Mouse (Mus musculus): ENCODE measurements around the gene Maea.

Maea gene

DNA sequence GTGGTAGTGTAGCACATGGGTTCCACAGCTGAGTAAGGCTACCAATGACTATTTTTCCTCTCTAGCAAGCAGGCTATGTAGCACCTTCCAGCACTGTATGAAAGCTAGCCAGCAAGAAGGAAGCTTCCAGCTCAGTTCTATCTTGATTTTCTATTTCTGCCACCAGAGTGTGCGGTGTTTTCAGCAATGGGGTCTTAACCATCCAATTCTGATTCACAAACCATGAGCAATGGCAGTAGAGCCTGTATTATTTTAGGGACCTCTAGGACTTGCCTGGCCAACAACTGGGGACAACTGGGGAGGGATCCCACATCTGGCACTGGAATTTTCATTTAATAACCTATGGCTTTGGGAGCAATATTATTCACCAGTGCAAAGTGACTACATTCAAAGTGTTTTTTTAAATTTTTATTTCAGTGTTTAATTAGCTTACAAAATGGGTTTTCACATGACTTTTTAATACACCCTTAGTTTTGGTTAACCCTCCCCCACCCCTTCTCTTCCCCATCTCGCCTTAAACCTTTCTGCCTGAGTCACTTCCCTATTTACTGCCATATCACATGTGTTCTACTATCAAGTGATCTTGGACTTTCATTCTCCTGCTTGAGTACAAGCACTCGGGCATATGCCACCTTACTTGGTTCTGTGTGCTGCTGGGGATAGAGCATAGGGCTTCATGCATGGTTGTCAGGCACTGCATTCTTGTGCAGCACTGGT, 16.4 kb downstream of the Maea start:
- in situ Hi-C loops (cut with MboI; ENCODE audit: low pct_unique_long_range_greater_than_20kb in 1 of 2, low sequenced_read_pairs in 2 of 2, unreplicated experiment in 1 of 2) = no loop called here

DNA sequence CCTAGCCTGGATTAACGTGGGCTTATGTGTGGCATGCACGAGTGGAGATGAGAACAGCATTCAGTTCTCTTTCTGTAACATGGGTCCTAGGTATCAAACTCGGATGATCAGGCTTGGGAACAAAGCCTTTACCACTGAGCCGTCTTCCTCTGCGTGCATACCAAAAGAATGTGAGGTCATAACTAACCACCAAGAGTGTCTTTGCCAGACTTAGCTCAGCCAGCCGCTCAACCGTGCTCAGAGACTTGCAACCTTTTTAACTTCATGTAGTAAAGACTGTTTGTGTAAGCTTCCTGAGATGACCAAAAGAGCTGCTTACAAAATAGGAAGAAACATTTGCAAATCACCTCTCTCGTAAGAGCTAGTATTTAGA, 16.9 kb downstream of the Maea start:
- in situ Hi-C loops (cut with MboI; ENCODE audit: low pct_unique_long_range_greater_than_20kb in 1 of 2, low sequenced_read_pairs in 2 of 2, unreplicated experiment in 1 of 2) = no loop called here

DNA sequence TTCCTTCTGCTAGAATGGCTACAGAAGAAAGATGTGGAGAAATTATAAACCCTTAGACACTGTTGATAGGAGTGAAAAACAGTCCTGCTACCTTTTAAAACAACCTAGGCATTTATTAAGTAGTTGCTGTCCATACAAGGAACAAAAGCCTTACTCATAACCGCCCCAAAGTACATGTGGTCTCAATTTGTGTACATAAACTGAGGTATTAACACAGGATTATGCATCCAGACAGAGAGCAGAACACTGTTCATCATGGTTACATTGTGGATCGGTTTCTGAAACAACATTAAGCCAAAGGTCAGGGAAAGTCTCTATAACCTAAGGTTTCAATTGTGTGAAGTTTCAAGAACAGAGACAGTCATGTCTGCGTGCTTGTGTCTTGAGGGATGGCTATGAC, 17.7 kb downstream of the Maea start:
- in situ Hi-C loops (cut with MboI; ENCODE audit: low pct_unique_long_range_greater_than_20kb in 1 of 2, low sequenced_read_pairs in 2 of 2, unreplicated experiment in 1 of 2) = no loop called here

DNA sequence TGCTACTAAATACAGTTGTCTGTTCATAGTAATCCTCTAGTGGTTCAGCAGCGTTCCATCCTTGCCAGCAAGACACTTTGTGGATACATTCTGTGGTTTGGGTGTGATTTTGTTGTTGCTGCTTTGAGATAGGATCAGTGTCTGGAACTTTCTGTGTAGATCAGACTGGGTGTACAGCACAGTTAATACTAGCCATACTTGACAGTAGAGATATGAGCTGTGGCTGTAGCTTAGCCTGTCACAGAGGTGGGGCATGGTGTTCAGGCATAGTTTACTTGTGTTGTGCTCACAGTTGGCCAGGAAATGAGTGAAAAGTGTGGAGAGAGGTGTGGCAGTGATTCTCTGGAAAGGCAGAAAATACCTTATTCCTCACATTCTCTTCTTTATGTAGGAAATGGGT, 22.2 kb downstream of the Maea start:
- in situ Hi-C loops (cut with MboI; ENCODE audit: low pct_unique_long_range_greater_than_20kb in 1 of 2, low sequenced_read_pairs in 2 of 2, unreplicated experiment in 1 of 2) = no loop called here

DNA sequence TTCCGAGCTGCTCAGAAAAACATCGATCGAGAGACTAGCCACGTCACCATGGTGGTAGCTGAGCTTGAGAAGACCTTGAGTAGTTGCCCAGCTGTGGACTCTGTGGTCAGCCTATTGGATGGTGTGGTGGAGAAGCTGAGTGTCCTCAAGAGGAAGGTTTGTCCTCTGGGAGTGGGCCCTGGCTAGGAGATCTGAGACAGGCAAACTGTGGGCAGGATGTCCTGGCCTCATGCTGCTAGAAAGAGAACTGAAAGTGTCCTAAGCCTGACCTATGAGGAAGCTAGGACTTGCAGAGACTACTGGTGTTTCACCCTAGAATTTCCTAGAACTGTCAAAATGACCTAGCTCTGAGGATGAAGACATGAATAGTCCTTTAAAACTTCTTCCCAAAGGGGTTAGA, 23.2 kb downstream of the Maea start:
- in situ Hi-C loops (cut with MboI; ENCODE audit: low pct_unique_long_range_greater_than_20kb in 1 of 2, low sequenced_read_pairs in 2 of 2, unreplicated experiment in 1 of 2) = no loop called here

DNA sequence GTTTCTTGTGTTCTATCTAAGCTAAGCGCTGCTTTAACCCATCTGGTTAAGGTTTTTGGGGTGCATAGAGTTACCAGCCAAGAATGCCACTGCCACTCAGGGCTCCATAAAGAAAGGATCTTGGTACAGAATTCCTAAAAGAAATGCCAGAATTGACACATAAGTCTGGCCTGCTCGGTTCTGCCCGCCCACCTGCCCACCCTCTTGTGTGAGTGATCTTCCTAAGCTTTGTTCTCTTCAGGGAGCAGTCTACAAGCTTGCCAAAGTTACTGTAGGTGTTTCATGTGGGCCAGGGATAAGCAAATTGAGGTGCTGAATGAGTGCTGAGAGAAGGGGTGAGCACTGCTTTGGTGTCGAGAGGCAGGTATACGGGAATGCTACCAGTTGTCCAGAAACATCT, 28.0 kb downstream of the Maea start:
- in situ Hi-C loops (cut with MboI; ENCODE audit: low pct_unique_long_range_greater_than_20kb in 1 of 2, low sequenced_read_pairs in 2 of 2, unreplicated experiment in 1 of 2) = no loop called here

DNA sequence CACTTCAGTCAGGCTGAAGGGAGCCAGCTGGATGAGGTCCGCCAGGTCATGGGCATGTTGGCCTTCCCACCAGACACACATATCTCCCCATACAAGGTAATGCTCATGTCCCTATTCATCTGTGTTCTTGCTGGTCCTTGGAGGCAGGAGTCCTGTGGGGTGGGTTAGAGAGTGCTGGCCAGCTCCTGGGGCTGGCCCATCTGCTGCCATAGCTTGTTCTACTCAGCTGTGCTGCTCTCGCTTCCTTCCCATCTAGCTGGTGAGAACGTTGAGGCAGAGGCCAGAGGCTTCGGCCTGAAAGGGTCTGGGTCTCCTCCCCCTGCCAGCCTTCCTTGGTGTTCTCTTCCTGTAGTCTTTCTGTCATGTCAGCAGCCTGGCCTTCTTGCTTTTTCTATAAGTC, 33.3 kb downstream of the Maea start:
- in situ Hi-C loops (cut with MboI; ENCODE audit: low pct_unique_long_range_greater_than_20kb in 1 of 2, low sequenced_read_pairs in 2 of 2, unreplicated experiment in 1 of 2) = no loop called here

DNA sequence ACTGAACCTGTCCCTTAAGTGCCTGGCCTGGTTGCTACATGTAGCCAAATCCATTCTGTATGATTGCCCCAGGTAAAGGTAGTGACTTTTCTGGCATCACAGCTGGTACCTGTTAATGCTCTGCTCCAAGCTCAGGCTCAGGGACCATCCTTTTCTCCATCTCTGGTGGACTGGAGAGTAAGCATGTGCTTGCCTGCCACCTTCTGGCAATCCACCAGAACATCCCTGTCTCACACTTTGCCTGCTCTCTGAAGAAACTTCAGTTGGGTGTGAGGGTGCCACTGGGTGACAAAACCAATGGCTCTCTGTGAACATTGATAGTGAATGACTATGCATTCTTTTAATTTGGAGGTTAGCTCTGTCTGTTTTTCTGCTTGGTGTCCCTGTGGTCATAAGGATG, 35.8 kb downstream of the Maea start:
- in situ Hi-C loops (cut with MboI; ENCODE audit: low pct_unique_long_range_greater_than_20kb in 1 of 2, low sequenced_read_pairs in 2 of 2, unreplicated experiment in 1 of 2) = no loop called here

DNA sequence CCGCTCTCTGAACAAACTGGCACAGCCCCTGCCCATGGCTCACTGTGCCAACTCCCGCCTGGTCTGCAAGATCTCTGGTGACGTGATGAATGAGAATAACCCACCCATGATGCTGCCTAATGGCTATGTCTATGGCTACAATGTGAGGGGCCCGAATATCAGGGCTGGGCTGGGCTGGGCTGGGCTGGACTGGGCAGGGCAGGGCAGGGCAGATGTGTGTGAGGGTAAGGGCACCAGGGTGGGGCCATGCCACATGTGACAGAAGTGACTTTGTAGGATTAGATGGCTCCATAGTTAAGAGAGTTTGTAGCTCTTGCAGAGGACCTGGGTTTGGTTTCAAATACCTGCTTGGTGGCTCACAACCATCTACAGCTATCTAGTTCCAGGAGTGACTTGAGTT, 36.4 kb downstream of the Maea start:
- in situ Hi-C loops (cut with MboI; ENCODE audit: low pct_unique_long_range_greater_than_20kb in 1 of 2, low sequenced_read_pairs in 2 of 2, unreplicated experiment in 1 of 2) = no loop called here

DNA sequence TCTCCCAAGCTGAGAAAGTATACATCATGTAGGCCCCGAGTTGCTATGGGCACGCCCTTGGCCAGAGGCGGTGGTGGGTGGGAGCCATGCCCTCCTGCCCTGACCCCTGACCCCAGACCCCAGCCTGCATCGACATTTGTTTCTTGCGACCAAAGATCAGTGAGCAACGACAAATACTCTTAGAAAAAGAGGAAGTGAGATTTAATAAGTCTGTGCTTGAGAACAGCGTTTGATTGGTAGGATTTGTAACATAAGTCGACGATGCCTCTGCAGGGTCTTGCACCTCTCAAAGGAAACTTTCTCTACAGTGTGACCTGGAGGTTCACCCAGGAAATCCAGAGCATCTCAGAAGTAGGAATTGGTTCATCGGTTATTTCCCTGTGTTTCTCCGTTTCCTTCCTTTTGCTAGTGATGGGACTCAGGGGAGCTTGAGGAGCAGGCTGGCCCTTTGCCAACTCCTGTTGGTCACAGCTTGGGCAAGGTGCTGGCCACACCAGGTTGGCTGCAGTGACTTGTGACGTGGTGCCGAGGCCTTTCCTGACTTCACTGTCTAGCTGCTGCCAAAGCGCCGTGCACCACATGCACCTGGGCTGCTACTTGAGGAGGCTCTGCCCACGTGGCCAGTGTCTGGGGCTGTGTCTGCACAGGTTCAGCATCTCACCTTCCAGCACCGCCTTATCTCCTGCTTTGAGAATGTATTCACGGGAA, 37.2 kb downstream of the Maea start:
- in situ Hi-C loops (cut with MboI; ENCODE audit: low pct_unique_long_range_greater_than_20kb in 1 of 2, low sequenced_read_pairs in 2 of 2, unreplicated experiment in 1 of 2) = no loop called here

DNA sequence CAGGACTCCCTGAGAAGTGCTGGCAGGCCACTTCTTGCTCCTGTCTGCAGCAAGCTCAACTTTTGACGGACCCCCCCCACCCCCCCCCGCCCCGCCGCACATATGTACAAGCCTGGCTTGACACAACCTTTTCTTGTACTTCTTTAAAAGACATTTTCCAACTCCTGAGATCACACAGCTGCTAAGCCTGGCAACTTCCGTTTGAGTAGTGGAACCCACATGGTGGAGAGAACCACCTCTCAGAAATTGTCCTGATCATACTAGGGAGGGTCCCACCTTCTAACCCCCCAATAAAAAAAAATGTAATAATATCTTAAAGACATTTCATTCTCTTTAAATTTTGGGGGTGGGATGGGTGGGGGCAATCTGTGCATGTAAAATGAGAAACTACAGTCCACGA, 41.9 kb downstream of the Maea start:
- in situ Hi-C loops (cut with MboI; ENCODE audit: low pct_unique_long_range_greater_than_20kb in 1 of 2, low sequenced_read_pairs in 2 of 2, unreplicated experiment in 1 of 2) = loop anchor here (5.0 kb wide), 2 partner anchors 100 to 105 kb away; partner anchors contain the start of gene Ctbp1 (in 1 of the 2)

DNA sequence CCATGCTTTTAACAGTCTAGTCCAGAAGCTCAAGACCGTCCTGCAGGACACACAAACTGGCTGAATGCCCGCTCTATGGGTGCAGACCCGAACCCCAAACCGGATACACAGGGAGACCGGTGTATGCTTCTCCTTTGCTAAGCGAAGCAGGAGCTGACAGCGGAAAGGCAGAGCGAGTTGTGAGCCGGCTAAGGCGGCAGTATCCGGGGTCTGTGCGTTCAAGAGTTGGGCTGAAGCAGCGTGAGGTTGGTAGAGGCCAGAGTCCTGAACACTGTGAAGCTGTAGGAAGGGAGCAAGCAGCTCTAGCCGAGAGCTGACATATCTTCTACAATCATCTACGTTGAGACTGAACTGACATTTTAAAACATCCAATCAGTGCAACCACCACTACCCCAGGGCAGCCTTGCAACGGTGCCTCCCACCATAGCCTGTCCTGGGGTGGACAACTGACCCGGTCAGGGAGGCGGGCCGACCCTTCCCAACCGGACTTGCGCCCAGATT, 42.5 kb downstream of the Maea start:
- in situ Hi-C loops (cut with MboI; ENCODE audit: low pct_unique_long_range_greater_than_20kb in 1 of 2, low sequenced_read_pairs in 2 of 2, unreplicated experiment in 1 of 2) = loop anchor here (5.0 kb wide), 2 partner anchors 101 to 106 kb away; partner anchors contain the start of gene Ctbp1 (in 1 of the 2)

DNA sequence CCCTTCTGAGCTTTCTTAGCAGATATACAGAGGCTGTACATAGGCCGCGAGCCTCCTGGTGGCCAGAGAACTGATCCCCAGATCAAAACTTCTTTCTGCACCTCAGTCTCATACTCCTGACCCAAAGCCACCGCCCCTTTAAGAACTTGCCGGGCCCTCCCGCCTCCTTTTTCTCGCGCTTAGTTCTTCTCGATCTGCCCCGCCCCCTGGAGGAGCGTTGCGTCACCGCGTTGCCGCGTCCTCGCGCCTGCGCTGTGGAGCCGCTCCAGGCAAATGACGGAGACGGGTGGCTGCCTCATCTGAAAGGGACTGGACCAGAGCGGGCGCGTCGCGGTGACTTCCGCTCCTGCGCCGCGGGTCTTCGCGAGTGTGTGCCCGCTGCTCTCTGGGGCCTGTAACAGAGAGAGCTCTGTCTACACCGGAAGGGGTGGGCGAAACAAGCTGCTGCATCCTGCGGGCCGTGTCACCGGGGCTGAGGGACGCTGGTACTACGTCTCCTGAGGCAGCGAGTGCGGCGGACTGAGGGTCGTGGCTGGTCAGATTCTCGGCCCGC, 43.1 kb downstream of the Maea start, which contains the start of gene Uvssa:
TSS of gene Uvssa (plus strand) at position 248 of the 553 bp plus-strand sequence.
- in situ Hi-C loops (cut with MboI; ENCODE audit: low pct_unique_long_range_greater_than_20kb in 1 of 2, low sequenced_read_pairs in 2 of 2, unreplicated experiment in 1 of 2) = loop anchor here (5.0 kb wide), 2 partner anchors 101 to 106 kb away; partner anchors contain the start of gene Ctbp1 (in 1 of the 2)

DNA sequence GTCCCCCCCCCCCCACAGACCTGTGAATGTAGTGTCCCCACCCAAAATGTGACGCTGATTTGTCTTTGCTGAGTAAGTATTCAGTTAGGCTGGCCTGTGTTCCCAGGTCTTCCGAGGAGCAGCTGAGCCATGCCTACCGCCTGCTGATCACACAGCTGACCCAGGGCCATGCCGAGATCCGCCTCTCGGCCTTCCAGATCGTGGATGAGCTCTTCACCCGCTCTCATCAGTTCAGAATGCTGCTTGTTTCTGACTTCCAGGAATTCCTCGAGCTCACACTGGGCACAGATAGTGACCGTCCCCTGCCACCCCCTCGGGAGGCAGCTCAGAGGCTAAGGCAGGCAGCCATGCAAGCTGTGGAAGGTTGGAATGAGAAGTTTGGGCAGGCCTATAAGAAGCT, 52.2 kb downstream of the Maea start:
- in situ Hi-C loops (cut with MboI; ENCODE audit: low pct_unique_long_range_greater_than_20kb in 1 of 2, low sequenced_read_pairs in 2 of 2, unreplicated experiment in 1 of 2) = no loop called here

DNA sequence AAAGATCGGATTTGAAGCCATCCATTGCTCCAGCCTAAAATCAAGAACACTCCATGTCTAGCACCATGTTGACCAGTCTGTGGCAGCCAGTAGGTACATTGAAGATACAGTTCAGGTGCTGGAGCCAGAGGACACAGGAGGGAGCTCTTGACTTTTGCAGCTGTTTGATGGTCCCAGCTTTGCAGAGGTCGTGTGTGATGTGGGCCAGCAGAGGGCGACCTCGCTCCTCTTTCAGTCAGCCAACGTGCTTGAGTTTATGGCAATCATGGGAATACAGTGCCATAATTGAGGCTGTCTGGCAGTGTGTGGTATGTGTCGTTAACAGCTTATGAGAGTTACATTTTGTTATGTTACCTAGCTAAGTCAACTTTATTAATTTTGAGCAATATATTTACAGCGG, 58.5 kb downstream of the Maea start:
- in situ Hi-C loops (cut with MboI; ENCODE audit: low pct_unique_long_range_greater_than_20kb in 1 of 2, low sequenced_read_pairs in 2 of 2, unreplicated experiment in 1 of 2) = loop anchor here in 1 of 2 experiments (5.0 kb wide), 1 partner anchor 198 kb away; no protein-coding TSS in a partner anchor

DNA sequence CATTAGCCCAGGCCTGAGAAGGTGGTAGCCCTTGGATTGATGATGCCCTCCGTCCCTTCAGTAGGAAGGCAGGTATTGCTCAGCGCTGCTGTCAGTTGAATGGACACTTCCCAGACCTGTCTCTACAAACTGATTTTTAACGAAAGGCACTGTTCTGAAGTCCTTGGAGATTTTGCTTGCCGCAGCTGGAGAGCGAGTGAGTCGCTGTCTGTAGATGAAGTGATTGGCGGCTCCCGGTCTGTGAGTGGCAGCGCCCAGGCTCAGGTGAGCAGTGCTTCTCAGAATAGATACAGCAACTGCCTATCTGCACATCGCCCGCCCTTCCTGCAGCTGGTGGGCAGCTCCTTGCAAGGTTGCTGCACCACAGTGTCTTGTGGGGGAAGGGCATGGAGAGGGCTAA, 60.4 kb downstream of the Maea start:
- in situ Hi-C loops (cut with MboI; ENCODE audit: low pct_unique_long_range_greater_than_20kb in 1 of 2, low sequenced_read_pairs in 2 of 2, unreplicated experiment in 1 of 2) = loop anchor here in 1 of 2 experiments (5.0 kb wide), 1 partner anchor 192 kb away; no protein-coding TSS in a partner anchor

DNA sequence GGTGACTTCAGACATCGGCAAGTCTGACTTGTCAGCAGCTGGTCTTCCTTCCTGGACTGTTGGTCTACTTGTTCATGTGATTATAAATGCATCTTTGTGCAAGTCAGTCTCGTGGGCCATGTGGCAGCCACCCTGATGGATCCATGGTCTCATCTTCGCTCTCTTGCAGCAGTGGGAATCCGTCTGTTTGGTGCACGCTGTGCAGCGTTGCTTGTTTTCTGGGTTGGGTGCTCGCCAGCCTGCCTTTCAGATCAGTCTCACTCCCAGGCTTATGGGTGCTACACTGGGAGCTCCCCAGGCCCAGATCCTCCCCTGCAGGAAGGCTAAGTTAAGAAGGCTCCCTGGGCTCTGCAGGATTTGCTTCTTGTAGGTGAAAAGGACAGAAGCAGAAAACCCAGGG, 61.5 kb downstream of the Maea start:
- in situ Hi-C loops (cut with MboI; ENCODE audit: low pct_unique_long_range_greater_than_20kb in 1 of 2, low sequenced_read_pairs in 2 of 2, unreplicated experiment in 1 of 2) = loop anchor here in 1 of 2 experiments (5.0 kb wide), 1 partner anchor 190 kb away; no protein-coding TSS in a partner anchor

DNA sequence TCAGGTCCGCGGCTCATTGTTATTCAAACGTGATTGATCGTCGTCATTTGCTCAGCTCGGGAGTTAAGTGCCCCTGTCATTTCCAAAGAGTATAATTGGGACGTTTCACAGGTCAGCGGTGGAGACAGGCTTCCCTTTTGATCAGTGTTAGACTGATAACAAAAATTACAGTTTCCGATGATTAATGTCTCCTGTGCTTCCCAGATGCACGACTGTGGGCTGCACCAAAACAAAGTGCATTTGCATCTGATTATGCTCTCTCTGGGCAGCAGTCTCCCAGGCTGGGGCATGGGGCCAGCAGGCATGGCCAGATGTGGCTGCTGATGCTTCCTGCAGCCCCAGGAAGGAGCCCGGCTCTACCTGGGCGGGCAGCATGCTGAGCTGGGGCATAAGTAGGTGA, 65.5 kb downstream of the Maea start:
- in situ Hi-C loops (cut with MboI; ENCODE audit: low pct_unique_long_range_greater_than_20kb in 1 of 2, low sequenced_read_pairs in 2 of 2, unreplicated experiment in 1 of 2) = no loop called here

DNA sequence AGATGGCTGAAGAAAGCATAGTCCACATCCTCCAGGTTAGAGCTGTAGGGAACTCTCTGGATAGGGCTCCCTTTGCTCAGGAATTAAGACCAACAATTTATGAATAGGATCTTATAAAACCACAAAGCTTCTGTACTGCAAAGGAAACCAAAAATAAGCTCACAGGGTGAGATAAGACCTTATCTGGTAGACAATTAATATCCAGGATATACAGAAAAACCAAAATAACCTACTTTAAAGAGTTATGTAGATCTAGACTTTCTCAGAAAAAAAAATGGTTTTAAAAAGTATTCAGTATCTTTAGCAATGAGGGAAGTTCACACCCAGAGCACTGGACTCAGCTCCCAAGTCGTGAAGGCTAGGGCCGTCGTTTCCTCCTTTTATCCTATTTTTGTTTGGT, 85.0 kb downstream of the Maea start:
- in situ Hi-C loops (cut with MboI; ENCODE audit: low pct_unique_long_range_greater_than_20kb in 1 of 2, low sequenced_read_pairs in 2 of 2, unreplicated experiment in 1 of 2) = no loop called here
